Mouse (Mus musculus): Measurements from ENCODE around the gene Cdc27.

DNA sequence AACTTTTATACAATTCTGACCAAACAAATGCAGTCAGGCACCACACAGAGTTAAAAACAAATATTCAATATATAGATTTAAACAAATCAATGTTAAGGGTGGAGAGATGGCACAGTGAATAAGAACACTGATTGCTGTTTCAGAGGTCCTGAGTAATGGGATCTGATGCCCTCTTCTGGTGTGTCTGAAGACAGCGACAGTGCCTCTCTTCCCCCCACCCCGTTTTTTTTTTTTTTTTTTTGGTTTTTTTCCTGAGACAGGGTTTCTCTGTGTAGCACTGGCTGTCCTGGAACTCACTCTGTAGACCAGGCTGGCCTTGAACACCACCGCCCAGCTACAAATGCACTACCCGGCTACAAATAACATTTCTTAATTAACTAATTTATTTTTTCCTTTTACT lies 42.0 kb downstream of the Cdc27 start:
- TF ChIP-seq POLR2A (IDR thresholded peaks at IDR 0.05; ENCODE audit: control insufficient read depth, extremely low read depth, insufficient read depth, low read length, poor library complexity), result no peak
- no peak for TF ChIP-seq CTCF (IDR thresholded peaks at IDR 0.05; ENCODE audit: borderline replicate concordance, control insufficient read depth, extremely low read depth, insufficient read depth, low read length, poor library complexity)

Measured in thymus, adult 2 months (tissue).